Mouse (Mus musculus) thymus, adult 2 months (tissue): ENCODE measurements around the gene Gm49369. TPM values are rescaled to one million over a fixed set of nuclear protein-coding genes. Genes with fewer than 3 reads are reported as not detected.
"Not testable (repeated sequence)": the region's sequence is repeated elsewhere in the genome, so short reads cannot be mapped to it uniquely, and the experiment has no call there.

Experiments
- DNase-seq: peaks from one replicate; pipeline ENCODE4 v3.0.0; 2021
- H3K27ac ChIP-seq: fragments of 200-500 bp; 2 replicates; pipeline ENCODE4 v1.5.1; 2012; ENCODE audit warnings: low read length, control low read depth; ENCODE audit not compliant: control insufficient read depth, insufficient read depth
- H3K27me3 ChIP-seq: fragments of 200-500 bp; 2 replicates; pipeline ENCODE4 v1.6.1; 2012; ENCODE audit warnings: mild to moderate bottlenecking, low read length, moderate library complexity, mixed read lengths; ENCODE audit not compliant: control insufficient read depth, insufficient read depth
- H3K36me3 ChIP-seq: fragments of 200-500 bp; 2 replicates; pipeline ENCODE4 v1.6.1; 2012; ENCODE audit warnings: mild to moderate bottlenecking, low read length, moderate library complexity; ENCODE audit not compliant: control insufficient read depth, insufficient read depth
- H3K4me1 ChIP-seq: fragments of 200-500 bp; replicated peaks from 2 replicates; pipeline ENCODE4 v1.6.1; 2012; ENCODE audit warnings: low read length; ENCODE audit not compliant: control insufficient read depth, insufficient read depth
- H3K4me3 ChIP-seq: fragments of 200-500 bp; 2 replicates; pipeline ENCODE4 v1.5.1; 2012; ENCODE audit warnings: mild to moderate bottlenecking, low read length, control low read depth, moderate library complexity; ENCODE audit not compliant: control insufficient read depth, insufficient read depth
- CTCF ChIP-seq: fragments of 200-500 bp; IDR thresholded peaks from 2 replicates; pipeline ENCODE4 v1.5.1; 2012; ENCODE audit warnings: mild to moderate bottlenecking, control low read depth, low read length, moderate library complexity, borderline replicate concordance; ENCODE audit not compliant: control insufficient read depth, poor library complexity, insufficient read depth; ENCODE audit errors: extremely low read depth
- POLR2A ChIP-seq: fragments of 200-500 bp; IDR thresholded peaks from 2 replicates; pipeline ENCODE4 v1.6.1; 2012; ENCODE audit warnings: mild to moderate bottlenecking, low read length, control low read depth, moderate library complexity; ENCODE audit not compliant: control insufficient read depth, poor library complexity, insufficient read depth; ENCODE audit errors: extremely low read depth
- WGBS: fragments of 180-500 bp; shearing (Covaris S2); methylation state at CpG from one replicate; pipeline ENCODE4 v1.1.7; 2018; 5-methylcytosine and 5-hydroxymethylcytosine counted together
- polyA plus RNA-seq: library from polyadenylated mRNA; depleted of rRNA; stranded (reverse); fragments of >200 nt; gene quantifications from 2 replicates; pipeline ENCODE4 v1.2.3, GENCODE M21; 2012

Gm49369 gene
- polyA plus RNA-seq, 1 experiment = 0.23 TPM

DNA sequence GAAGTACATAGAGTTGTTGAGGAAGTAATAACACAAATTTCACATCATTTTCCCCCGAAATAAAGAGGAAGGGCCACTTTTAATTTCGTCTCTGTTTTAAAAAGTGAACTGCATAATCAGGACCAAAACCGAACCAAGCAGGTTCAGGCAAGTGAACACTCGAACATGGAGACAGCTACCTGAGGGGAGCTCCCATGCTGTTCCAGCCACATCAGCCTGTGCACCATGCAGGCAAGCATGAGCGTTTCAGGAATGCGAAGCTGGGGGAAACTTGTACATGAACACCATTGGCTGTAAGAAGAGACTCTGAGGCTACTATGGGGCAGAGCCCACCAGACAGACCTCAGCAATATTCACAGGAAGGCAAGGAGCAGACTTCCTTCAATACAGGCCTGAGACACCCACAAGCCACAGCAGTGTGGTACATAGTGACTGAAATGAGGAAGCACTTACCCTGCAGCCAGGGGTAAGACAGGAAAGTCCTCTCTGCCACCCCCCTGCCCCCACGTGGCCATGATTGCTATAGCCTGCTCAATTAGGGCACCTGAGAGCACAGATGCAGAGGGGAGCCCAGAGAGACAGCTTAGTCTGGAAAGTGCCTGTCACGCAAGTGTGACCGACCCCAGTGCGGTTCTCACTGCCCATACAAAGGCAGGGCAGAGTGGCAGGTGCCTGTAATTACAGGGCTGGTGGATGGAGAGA is 42.0 kb downstream of the Gm49369 start:
- no peaks in the 10 kb centered on the region for H3K27me3 ChIP-seq
- H3K36me3 ChIP-seq = no peaks in the 10 kb centered on the region
- H3K4me3 ChIP-seq = no peak overlapping the region
- H3K4me1 ChIP-seq = peaks cover 35% of the 10 kb centered on the region
- peak overlapping the region; percentile 96 for H3K27ac ChIP-seq
- 32% methylated on average over 10 of the region's 10 CpGs for WGBS
- DNase-seq = peak; percentile 65
- TF ChIP-seq CTCF = peak; percentile 72; the same call in 1 of the 2 replicates
- no peak for TF ChIP-seq POLR2A

DNA sequence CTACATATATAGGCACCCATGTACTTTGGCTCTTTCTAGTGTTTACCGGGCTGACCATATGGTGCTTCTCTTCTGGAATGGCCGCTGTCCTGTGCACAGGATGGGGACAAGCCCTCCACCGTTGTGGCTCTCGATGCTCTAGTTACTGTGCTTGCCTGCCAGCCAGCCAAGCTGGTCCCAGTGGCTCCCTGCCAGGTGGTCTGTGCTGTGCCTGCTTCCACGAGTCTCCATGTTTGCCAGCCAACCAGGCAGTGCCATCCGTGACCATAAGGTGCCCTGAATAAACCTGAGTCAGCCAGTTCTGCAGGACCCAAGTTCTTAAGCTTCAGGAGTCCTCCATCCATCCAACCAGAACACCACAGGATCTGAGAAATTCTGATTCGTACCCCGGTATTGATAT is 47.3 kb downstream of the Gm49369 start:
- H3K27ac ChIP-seq = no peak overlapping the region
- H3K4me1 ChIP-seq = peaks cover 24% of the 10 kb centered on the region
- WGBS = 96% methylated on average over 8 of the region's 8 CpGs

DNA sequence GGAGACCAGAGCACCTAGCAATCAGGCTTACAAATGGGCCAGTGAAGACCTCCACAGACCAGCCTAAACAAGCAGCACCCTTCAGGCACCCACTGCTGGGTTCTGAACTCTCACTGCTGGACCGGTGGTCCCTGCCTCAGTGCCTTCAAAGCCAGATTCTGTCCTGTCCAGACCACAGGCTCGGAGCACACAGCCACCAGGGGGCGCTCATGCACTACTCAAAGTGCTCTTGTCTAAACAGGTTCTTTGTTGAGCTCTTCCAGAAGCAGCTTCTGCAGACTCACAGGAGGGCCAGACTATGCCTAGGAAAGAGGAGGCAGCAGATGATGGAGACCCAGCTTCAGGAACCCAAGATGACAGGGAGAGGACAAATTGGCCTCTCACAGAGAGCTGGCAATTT is 48.2 kb downstream of the Gm49369 start:
- H3K36me3 ChIP-seq = no peaks in the 10 kb centered on the region
- H3K27ac ChIP-seq = no peak overlapping the region
- no peak overlapping the region for H3K4me3 ChIP-seq
- 4% methylated on average over 3 of the region's 3 CpGs for WGBS
- DNase-seq = peak; percentile 88
- TF ChIP-seq POLR2A (no peak), CTCF (peak; percentile 92)
- H3K27me3 ChIP-seq = no peaks in the 10 kb centered on the region
- H3K4me1 ChIP-seq = peaks cover 19% of the 10 kb centered on the region

More for the DNA sequence above, 47.3 kb downstream of the Gm49369 start:
- no peak for DNase-seq
- H3K4me3 ChIP-seq = no peak overlapping the region
- H3K36me3 ChIP-seq = no peaks in the 10 kb centered on the region
- no peak for TF ChIP-seq CTCF
- no peak for TF ChIP-seq POLR2A
- no peaks in the 10 kb centered on the region for H3K27me3 ChIP-seq

DNA sequence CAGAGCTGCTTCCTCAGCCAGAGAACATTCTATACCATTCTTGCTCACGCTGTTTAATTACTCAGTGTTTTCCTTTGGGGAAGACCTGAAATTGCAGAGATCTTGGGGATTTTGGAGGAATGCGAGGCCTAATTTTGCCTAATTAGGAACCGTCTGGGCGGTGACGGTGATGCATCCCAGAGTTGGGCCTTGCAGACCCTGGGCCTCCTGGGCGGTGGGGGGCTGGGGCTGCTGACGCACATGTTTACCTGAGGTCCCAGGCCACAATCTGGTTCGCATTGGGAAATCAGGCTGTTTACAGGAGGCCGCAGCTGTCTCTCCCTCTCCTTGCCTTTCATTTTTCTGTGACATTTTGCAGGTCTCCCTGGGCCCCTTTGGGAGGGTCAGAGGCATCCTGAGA is 49.7 kb downstream of the Gm49369 start:
- 98% methylated on average over 3 of the region's 9 CpGs for WGBS
- not testable (repeated sequence) for H3K36me3 ChIP-seq, H3K27me3 ChIP-seq, H3K4me3 ChIP-seq, DNase-seq, H3K27ac ChIP-seq
- H3K4me1 ChIP-seq = peaks cover 28% of the 10 kb centered on the region

DNA sequence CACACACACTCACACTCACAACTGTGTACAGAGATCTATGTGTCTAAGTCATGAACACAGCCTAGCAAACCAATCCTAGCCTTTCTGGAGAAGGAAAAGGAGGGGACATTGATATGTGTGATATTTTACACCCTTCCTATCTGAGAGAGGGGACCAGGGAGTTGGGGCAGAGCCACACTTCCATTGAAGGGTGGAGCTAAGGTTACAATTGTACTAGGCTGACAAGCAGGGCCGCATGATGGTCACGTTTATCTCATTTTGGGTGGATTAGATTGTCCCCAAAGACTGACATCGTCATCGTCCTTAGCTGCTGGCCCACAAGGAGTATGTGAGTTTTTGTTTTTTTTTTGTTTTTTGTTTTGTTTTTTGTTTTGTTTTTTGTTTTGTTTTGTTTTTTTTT is 51.2 kb downstream of the Gm49369 start:
- Histone ChIP-seq H3K36me3 (no peaks in the 10 kb centered on the region), H3K27me3 (no peaks in the 10 kb centered on the region), H3K4me1 (peaks cover 33% of the 10 kb centered on the region), H3K27ac (no peak overlapping the region), H3K4me3 (no peak overlapping the region)
- no peak for TF ChIP-seq POLR2A
- no peak for TF ChIP-seq CTCF
- no peak for DNase-seq
- 96% methylated on average over 4 of the region's 4 CpGs for WGBS

DNA sequence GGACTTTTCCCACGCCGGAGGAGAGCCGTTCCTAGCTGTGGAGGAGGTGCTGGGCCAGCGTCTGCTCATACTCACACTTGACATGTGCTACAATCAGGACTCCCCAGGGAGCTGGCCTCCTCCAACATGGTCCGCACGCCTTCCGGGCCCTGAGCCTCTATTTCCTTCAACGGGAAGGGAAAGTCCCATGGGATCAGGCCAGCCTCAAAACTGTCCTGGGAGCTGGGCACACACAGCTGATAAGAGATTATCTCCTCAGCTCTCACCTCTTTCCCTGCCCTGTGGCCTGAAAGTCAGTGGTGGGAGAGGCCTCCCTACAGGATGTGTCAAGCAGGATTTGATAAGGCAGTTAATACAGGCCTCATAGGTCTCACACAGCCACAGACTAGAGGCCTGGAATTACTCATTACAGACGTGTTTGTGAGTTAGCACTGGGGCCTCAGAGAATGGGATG is 52.2 kb downstream of the Gm49369 start:
- Histone ChIP-seq H3K36me3 (no peaks in the 10 kb centered on the region), H3K27ac (no peak overlapping the region), H3K4me3 (no peak overlapping the region), H3K4me1 (peaks cover 39% of the 10 kb centered on the region), H3K27me3 (no peaks in the 10 kb centered on the region)
- DNase-seq = no peak
- TF ChIP-seq CTCF = no peak
- no peak for TF ChIP-seq POLR2A
- WGBS = 90% methylated on average over 9 of the region's 9 CpGs

DNA sequence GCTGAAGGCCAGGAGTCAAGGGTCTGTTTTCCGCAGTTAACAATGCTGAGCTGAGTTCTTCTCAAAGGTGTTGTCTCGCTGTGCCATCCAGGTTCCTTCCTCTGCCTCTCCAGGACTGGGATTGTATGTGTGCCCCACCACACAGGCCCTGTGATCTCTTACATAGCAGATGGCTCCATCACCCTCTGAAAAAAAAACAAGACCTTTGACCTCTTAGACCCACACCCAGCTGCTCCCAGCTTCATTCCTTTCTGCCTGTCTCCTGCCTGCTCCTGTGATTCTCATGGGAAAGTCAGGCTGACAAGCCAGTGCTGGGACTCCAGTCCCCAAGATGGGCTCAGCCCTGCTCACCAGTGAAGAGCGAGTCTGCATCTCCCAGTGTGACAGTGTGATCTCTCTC is 54.0 kb downstream of the Gm49369 start:
- 90% methylated on average over 3 of the region's 3 CpGs for WGBS
- no peak for DNase-seq
- H3K36me3 ChIP-seq = no peaks in the 10 kb centered on the region

More for the DNA sequence above, 54.0 kb downstream of the Gm49369 start:
- Histone ChIP-seq H3K4me1 (peaks cover 37% of the 10 kb centered on the region), H3K27ac (no peak overlapping the region; the same call in 1 of the 2 replicates), H3K27me3 (no peaks in the 10 kb centered on the region), H3K4me3 (no peak overlapping the region)
- no peak for TF ChIP-seq POLR2A
